Mouse (Mus musculus): ENCODE measurements around the gene St7. TPM values are rescaled to one million over a fixed set of nuclear protein-coding genes. Genes with fewer than 3 reads are reported as not detected.

Gene St7
- polyA plus RNA-seq, 1 experiment, result 7.4 TPM

DNA sequence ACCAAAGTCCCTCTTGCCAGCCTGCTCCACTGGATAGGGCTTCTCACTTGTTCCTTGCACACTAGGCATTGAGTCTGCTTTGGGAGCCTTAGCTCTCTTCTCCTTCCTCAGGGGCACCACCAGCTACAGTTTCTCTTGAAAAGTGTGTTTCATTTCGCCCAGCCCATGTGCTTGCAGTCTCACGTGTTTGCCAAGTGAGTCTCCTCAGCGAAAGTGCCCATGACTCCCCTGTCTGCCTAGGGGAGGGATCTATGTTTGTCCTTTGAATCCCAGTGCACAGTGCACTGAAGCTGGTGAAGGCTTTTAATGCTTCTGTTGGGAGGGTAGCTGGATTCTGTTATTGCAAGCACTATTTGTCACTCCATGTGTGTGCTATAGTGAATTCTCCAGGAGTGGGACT, 79.8 kb downstream of the St7 start:
- Histone ChIP-seq H3K9ac (ENCODE audit: low read depth, poor library complexity, severe bottlenecking) (no peak overlapping the region), H3K27ac (ENCODE audit: insufficient read depth, low read length) (no peak overlapping the region), H3K9me3 (replicated peaks; ENCODE audit: control insufficient read depth, insufficient read depth, low read length, poor library complexity, severe bottlenecking) (no peaks in the 10 kb centered on the region), H3K4me1 (ENCODE audit: control insufficient read depth, insufficient read depth, low read length) (no peaks in the 10 kb centered on the region), H3K36me3 (ENCODE audit: control insufficient read depth, insufficient read depth, low read length, poor library complexity, severe bottlenecking) (no peaks in the 10 kb centered on the region), H3K4me3 (ENCODE audit: low read depth, low read length) (no peak overlapping the region), H3K27me3 (ENCODE audit: control insufficient read depth, insufficient read depth, low read length, poor library complexity, severe bottlenecking) (no peaks in the 10 kb centered on the region)
- TF ChIP-seq EP300 (IDR thresholded peaks at IDR 0.05; ENCODE audit: insufficient read depth, low read depth, low read length), result no peak
- no peak for TF ChIP-seq POLR2A (IDR thresholded peaks at IDR 0.05; ENCODE audit: insufficient read depth, low read length)
- no peak for TF ChIP-seq CTCF (IDR thresholded peaks at IDR 0.05; ENCODE audit: low read depth, low read length)

DNA sequence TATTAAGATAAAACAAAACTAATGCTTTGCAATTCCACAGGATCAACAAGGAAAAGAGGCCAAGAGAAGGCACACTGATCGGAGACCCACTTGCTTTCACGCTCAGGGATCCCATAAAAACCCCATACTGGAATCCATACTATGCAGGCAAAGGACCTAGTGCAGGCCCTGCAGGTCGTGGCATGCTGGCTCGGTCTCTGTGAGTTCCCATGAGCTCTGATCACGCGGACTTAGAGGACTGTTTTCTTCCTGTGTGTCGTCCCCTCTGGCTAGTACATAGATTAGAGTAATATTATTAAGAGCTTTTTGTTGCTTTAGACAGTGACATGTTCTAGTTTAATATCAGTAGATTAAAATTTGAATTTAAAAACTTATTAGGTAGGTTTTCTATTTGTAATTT, 83.3 kb downstream of the St7 start:
- no peak overlapping the region for H3K27ac ChIP-seq (ENCODE audit: insufficient read depth, low read length)
- no peak for TF ChIP-seq CTCF (IDR thresholded peaks at IDR 0.05; ENCODE audit: low read depth, low read length)
- TF ChIP-seq EP300 (IDR thresholded peaks at IDR 0.05; ENCODE audit: insufficient read depth, low read depth, low read length), result no peak
- TF ChIP-seq POLR2A (IDR thresholded peaks at IDR 0.05; ENCODE audit: insufficient read depth, low read length), result no peak

DNA sequence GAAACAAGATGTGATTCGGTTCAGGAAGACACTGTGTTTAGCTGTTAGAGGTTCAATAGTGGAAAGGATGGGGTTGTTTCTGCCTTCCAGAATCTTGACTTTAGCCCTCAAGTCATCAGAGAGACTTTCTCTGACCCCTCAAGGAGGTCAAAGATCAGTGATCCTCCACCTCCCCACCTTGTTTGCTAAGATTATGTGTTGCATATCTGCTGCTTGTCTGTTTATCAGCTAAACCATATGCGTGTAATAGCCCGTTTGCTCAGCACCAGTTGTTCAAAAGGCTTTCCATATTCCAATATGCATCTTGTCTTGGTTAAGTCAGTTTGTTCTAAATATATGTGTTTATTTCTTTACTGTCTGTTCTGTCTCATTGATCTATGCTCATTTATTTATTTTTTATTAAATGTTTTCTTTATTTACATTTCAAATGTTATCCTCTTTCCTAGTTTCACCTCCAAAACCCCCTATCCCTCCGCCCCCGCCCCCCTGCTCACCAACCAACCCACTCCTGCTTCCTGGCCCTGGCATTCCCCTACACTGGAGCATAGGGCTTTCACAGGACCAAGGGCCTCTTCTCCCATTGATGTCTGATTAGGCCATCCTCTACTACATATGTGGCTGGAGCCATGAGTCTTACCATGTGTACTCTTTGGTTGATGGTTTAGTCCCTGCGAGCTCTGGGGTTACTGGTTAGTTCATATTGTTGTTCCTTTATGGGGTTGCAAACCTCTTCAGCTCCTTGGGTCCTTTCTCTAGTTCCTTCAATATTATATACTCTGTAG, 84.5 kb downstream of the St7 start:
- H3K4me3 ChIP-seq (ENCODE audit: low read depth, low read length), result no peak overlapping the region
- H3K4me1 ChIP-seq (ENCODE audit: control insufficient read depth, insufficient read depth, low read length), result no peaks in the 10 kb centered on the region
- no peak overlapping the region for H3K9ac ChIP-seq (ENCODE audit: low read depth, poor library complexity, severe bottlenecking)
- no peak overlapping the region for H3K27ac ChIP-seq (ENCODE audit: insufficient read depth, low read length)
- TF ChIP-seq EP300 (IDR thresholded peaks at IDR 0.05; ENCODE audit: insufficient read depth, low read depth, low read length) (no peak), POLR2A (IDR thresholded peaks at IDR 0.05; ENCODE audit: insufficient read depth, low read length) (no peak), CTCF (IDR thresholded peaks at IDR 0.05; ENCODE audit: low read depth, low read length) (no peak)
- no peaks in the 10 kb centered on the region for H3K27me3 ChIP-seq (ENCODE audit: control insufficient read depth, insufficient read depth, low read length, poor library complexity, severe bottlenecking)
- H3K36me3 ChIP-seq (ENCODE audit: control insufficient read depth, insufficient read depth, low read length, poor library complexity, severe bottlenecking), result no peaks in the 10 kb centered on the region
- H3K9me3 ChIP-seq (replicated peaks; ENCODE audit: control insufficient read depth, insufficient read depth, low read length, poor library complexity, severe bottlenecking), result no peaks in the 10 kb centered on the region

More for the DNA sequence above, 83.3 kb downstream of the St7 start:
- H3K36me3 ChIP-seq (ENCODE audit: control insufficient read depth, insufficient read depth, low read length, poor library complexity, severe bottlenecking), result no peaks in the 10 kb centered on the region
- no peaks in the 10 kb centered on the region for H3K9me3 ChIP-seq (replicated peaks; ENCODE audit: control insufficient read depth, insufficient read depth, low read length, poor library complexity, severe bottlenecking)
- H3K4me3 ChIP-seq (ENCODE audit: low read depth, low read length), result no peak overlapping the region
- H3K4me1 ChIP-seq (ENCODE audit: control insufficient read depth, insufficient read depth, low read length), result no peaks in the 10 kb centered on the region
- no peaks in the 10 kb centered on the region for H3K27me3 ChIP-seq (ENCODE audit: control insufficient read depth, insufficient read depth, low read length, poor library complexity, severe bottlenecking)
- H3K9ac ChIP-seq (ENCODE audit: low read depth, poor library complexity, severe bottlenecking), result no peak overlapping the region

DNA sequence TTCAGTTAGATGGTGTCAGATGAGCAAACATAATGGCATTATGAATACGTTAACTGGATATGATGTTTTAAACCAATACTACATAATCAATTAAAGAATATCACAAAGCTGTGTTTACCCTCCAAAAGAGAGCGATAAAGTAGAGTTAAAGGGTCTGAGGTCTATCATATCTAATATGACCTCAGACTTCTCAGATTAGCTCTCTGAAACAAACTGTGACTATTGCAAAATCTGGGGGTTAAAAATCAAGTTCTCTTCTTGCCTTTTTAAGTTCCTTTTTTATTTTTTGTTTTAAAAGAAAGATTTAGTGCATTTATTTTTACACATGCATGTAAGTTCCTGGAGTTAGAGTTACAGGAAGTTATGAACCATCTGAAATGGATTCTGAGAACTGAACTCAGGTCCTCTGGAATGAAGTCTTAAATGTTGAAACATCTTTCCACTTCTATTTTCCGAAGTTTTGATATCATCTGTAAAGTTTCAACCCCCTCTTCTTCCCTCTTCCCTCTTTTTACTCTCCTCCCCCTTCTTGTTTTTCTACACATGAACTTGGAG, 86.0 kb downstream of the St7 start:
- H3K4me1 ChIP-seq (ENCODE audit: control insufficient read depth, insufficient read depth, low read length), result no peaks in the 10 kb centered on the region
- H3K9me3 ChIP-seq (replicated peaks; ENCODE audit: control insufficient read depth, insufficient read depth, low read length, poor library complexity, severe bottlenecking), result no peaks in the 10 kb centered on the region
- H3K36me3 ChIP-seq (ENCODE audit: control insufficient read depth, insufficient read depth, low read length, poor library complexity, severe bottlenecking), result no peaks in the 10 kb centered on the region
- no peak overlapping the region for H3K4me3 ChIP-seq (ENCODE audit: low read depth, low read length)
- H3K27me3 ChIP-seq (ENCODE audit: control insufficient read depth, insufficient read depth, low read length, poor library complexity, severe bottlenecking), result no peaks in the 10 kb centered on the region
- H3K9ac ChIP-seq (ENCODE audit: low read depth, poor library complexity, severe bottlenecking), result no peak overlapping the region
- TF ChIP-seq EP300 (IDR thresholded peaks at IDR 0.05; ENCODE audit: insufficient read depth, low read depth, low read length) (no peak), POLR2A (IDR thresholded peaks at IDR 0.05; ENCODE audit: insufficient read depth, low read length) (no peak), CTCF (IDR thresholded peaks at IDR 0.05; ENCODE audit: low read depth, low read length) (no peak)
- H3K27ac ChIP-seq (ENCODE audit: insufficient read depth, low read length), result no peak overlapping the region

DNA sequence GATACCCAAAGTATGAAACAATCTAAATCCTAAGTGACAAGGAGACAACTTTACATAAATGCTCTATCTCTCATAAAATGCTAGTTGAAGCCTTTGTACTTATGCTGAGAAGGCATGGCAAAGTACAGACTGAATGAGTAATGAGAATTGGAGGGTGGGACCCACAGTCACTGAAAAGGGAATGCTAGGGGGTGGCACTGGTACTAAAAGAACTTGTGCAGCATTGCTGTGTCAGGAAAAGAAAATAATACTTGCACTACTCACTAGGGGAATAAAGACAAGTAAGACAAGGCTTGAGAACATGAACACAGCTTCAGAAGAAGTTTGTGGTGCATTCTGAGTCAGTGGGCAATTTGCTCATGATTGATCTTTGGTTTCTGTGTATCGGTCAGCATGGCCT, 90.8 kb downstream of the St7 start:
- H3K9me3 ChIP-seq (replicated peaks; ENCODE audit: control insufficient read depth, insufficient read depth, low read length, poor library complexity, severe bottlenecking), result no peaks in the 10 kb centered on the region
- H3K27me3 ChIP-seq (ENCODE audit: control insufficient read depth, insufficient read depth, low read length, poor library complexity, severe bottlenecking), result no peaks in the 10 kb centered on the region
- no peaks in the 10 kb centered on the region for H3K4me1 ChIP-seq (ENCODE audit: control insufficient read depth, insufficient read depth, low read length)
- no peaks in the 10 kb centered on the region for H3K36me3 ChIP-seq (ENCODE audit: control insufficient read depth, insufficient read depth, low read length, poor library complexity, severe bottlenecking)
- H3K27ac ChIP-seq (ENCODE audit: insufficient read depth, low read length), result no peak overlapping the region
- TF ChIP-seq CTCF (IDR thresholded peaks at IDR 0.05; ENCODE audit: low read depth, low read length) (no peak), POLR2A (IDR thresholded peaks at IDR 0.05; ENCODE audit: insufficient read depth, low read length) (no peak), EP300 (IDR thresholded peaks at IDR 0.05; ENCODE audit: insufficient read depth, low read depth, low read length) (no peak)
- H3K4me3 ChIP-seq (ENCODE audit: low read depth, low read length), result no peak overlapping the region
- H3K9ac ChIP-seq (ENCODE audit: low read depth, poor library complexity, severe bottlenecking), result no peak overlapping the region

DNA sequence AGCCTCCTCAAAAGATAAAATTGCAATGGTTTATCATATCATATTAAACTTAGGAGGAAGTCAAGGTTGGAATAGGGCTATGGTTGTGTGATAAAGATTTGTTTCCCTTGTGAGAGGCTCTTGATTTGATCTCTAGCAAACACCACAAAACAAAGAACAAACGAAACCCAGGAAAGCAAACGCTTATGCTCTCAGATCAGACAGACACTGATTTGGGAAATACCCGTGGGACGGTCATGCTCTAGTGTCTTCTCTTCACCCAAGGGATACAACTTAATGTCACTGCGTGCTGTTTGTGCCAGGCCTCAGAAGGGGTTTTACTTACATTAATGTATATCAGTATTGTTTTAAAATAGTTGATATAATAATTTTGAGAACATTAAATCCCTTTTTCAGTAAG, 91.8 kb downstream of the St7 start:
- Histone ChIP-seq H3K27ac (ENCODE audit: insufficient read depth, low read length) (no peak overlapping the region), H3K4me3 (ENCODE audit: low read depth, low read length) (no peak overlapping the region)
- TF ChIP-seq POLR2A (IDR thresholded peaks at IDR 0.05; ENCODE audit: insufficient read depth, low read length), result no peak
- no peak for TF ChIP-seq EP300 (IDR thresholded peaks at IDR 0.05; ENCODE audit: insufficient read depth, low read depth, low read length)
- no peak for TF ChIP-seq CTCF (IDR thresholded peaks at IDR 0.05; ENCODE audit: low read depth, low read length)

More for the DNA sequence above, 91.8 kb downstream of the St7 start:
- Histone ChIP-seq H3K27me3 (ENCODE audit: control insufficient read depth, insufficient read depth, low read length, poor library complexity, severe bottlenecking) (no peaks in the 10 kb centered on the region), H3K36me3 (ENCODE audit: control insufficient read depth, insufficient read depth, low read length, poor library complexity, severe bottlenecking) (no peaks in the 10 kb centered on the region), H3K9me3 (replicated peaks; ENCODE audit: control insufficient read depth, insufficient read depth, low read length, poor library complexity, severe bottlenecking) (no peaks in the 10 kb centered on the region), H3K9ac (ENCODE audit: low read depth, poor library complexity, severe bottlenecking) (no peak overlapping the region), H3K4me1 (ENCODE audit: control insufficient read depth, insufficient read depth, low read length) (no peaks in the 10 kb centered on the region)
